Mouse (Mus musculus) right cerebral cortex, postnatal 4 days (tissue): ENCODE measurements around the gene Olfr1318.

Experiments
- DNase-seq: peaks from one replicate; pipeline ENCODE4 v3.0.0-alpha.2; 2022

Gene Olfr1318

GRCm38 (mm10) chr2:112153898-112154297 is at the start of gene Olfr1318:
Gene Olfr1318, plus strand, starts transcription at chr2:112154198.
- DNase-seq: no peak

- DNase-seq: no peak
Measured at GRCm38 (mm10) chr2:112115340-112115739, 38.7 kb upstream of the Olfr1318 start, which contains the start of gene Olfr1315-ps1. Gene Olfr1315-ps1, minus strand, starts transcription at chr2:112115440.

- no peak for DNase-seq
Measured at GRCm38 (mm10) chr2:112134877-112135276, 19.1 kb upstream of the Olfr1318 start, which contains the start of gene Olfr1316. Gene Olfr1316, minus strand, starts transcription at chr2:112134977.

- DNase-seq: no peak
Measured at GRCm38 (mm10) chr2:112140029-112140428, 14.0 kb upstream of the Olfr1318 start, which contains the start of gene Olfr1317. Gene Olfr1317, plus strand, starts transcription at chr2:112140329.

GRCm38 (mm10) chr2:112196859-112197258 is 42.9 kb downstream of the Olfr1318 start:
- no peak for DNase-seq

GRCm38 (mm10) chr2:112203056-112203455 is 49.1 kb downstream of the Olfr1318 start:
- no peak for DNase-seq
